Comparison of ENCODE assay signal across 11 mouse cellular contexts in genomic region chr9:37403011-37403410, GRCm38 (mm10). TPM values are rescaled to one million over a fixed set of nuclear protein-coding genes. Genes with fewer than 3 reads are reported as not detected.
DNase-seq lines count a peak whose midpoint lies in the region; ATAC-seq and TF ChIP-seq lines count a peak whose summit lies in the region.
"Had no signal": no experiment of that assay in that cellular context is flagged by ENCODE, and none has a peak within 500 bp of the region (broad histone marks: within the 10 kb centered on the region; RNA-seq: fewer than 3 reads in every experiment).

No protein-coding gene starts in this region.

- no peaks in the 10 kb centered on the region for H3K36me3 ChIP-seq in kidney, adult 2 months (ENCODE audit: control insufficient read depth, insufficient read depth, low read length)
- H3K36me3 ChIP-seq in midbrain, postnatal 0 days (ENCODE audit: insufficient read depth, low read length), result no peaks in the 10 kb centered on the region
- H3K36me3 ChIP-seq in midbrain, embryonic 14.5 days (ENCODE audit: control insufficient read depth, insufficient read depth, low read length), result no peaks in the 10 kb centered on the region
- no peaks in the 10 kb centered on the region for H3K36me3 ChIP-seq in limb, embryonic 11.5 days (ENCODE audit: control insufficient read depth, insufficient read depth, low read length)

- peak overlapping the region; percentile 58 for H3K4me3 ChIP-seq in kidney, adult 2 months (ENCODE audit: insufficient read depth, low read depth, low read length)
- peak overlapping the region; percentile 16; the same call in 1 of the 2 replicates for H3K4me3 ChIP-seq in midbrain, postnatal 0 days (ENCODE audit: low read depth, low read length)
- H3K4me3 ChIP-seq in midbrain, embryonic 14.5 days (replicated peaks; ENCODE audit: low read depth, low read length), result no peak overlapping the region
- H3K4me3 ChIP-seq in limb, embryonic 11.5 days (ENCODE audit: low read depth, low read length), result no peak overlapping the region

- DNase-seq in kidney, adult 2 months, result no peak
- DNase-seq in kidney, postnatal 36 days, result no peak
- no peak for DNase-seq in midbrain, postnatal 0 days (ENCODE audit: low spot score)
- DNase-seq in midbrain, embryonic 14.5 days, result no peak
- no peak for DNase-seq in limb, embryonic 11.5 days (ENCODE audit: low spot score)
- DNase-seq in thymus, postnatal 10 days (ENCODE audit: low spot score in 2 of 2), result no peak
- DNase-seq in adrenal gland, adult (ENCODE audit: inconsistent age in 2 of 2, low spot score in 1 of 2), result no peak
- DNase-seq: cerebellum, postnatal 36 days; kidney, adult 8-10 months had no signal

- no peak for TF ChIP-seq POLR2A in kidney, adult 2 months (IDR thresholded peaks at IDR 0.05; ENCODE audit: low read depth, low read length)

- 82% methylated on average over 7 of the region's 7 CpGs for WGBS in kidney, adult 2 months
- WGBS in midbrain, postnatal 0 days, result 88% methylated on average over 7 of the region's 7 CpGs
- WGBS in midbrain, embryonic 14.5 days, result 91% methylated on average over 7 of the region's 7 CpGs
- WGBS in limb, embryonic 11.5 days, result 92% methylated on average over 7 of the region's 7 CpGs

- H3K9ac ChIP-seq in midbrain, postnatal 0 days (replicated peaks; ENCODE audit: low read length, poor library complexity, severe bottlenecking), result no peak overlapping the region
- H3K9ac ChIP-seq in midbrain, embryonic 14.5 days (replicated peaks; ENCODE audit: low read length), result no peak overlapping the region
- H3K9ac ChIP-seq in limb, embryonic 11.5 days (ENCODE audit: low read length), result no peak overlapping the region

- H3K27me3 ChIP-seq in kidney, adult 2 months (replicated peaks; ENCODE audit: control insufficient read depth, insufficient read depth, low read length), result no peaks in the 10 kb centered on the region
- H3K27me3 ChIP-seq in midbrain, postnatal 0 days (ENCODE audit: insufficient read depth, low read length), result no peaks in the 10 kb centered on the region
- H3K27me3 ChIP-seq in midbrain, embryonic 14.5 days (ENCODE audit: control insufficient read depth, insufficient read depth, low read length), result no peaks in the 10 kb centered on the region
- H3K27me3 ChIP-seq in limb, embryonic 11.5 days (ENCODE audit: control insufficient read depth, insufficient read depth, low read length), result peaks cover under 1% of the 10 kb centered on the region; the same call in 1 of the 2 replicates

- no peak for ATAC-seq in midbrain, postnatal 0 days (ENCODE audit: low FRiP score)
- ATAC-seq in midbrain, embryonic 14.5 days (ENCODE audit: low FRiP score, low TSS enrichment), result no peak
- ATAC-seq in limb, embryonic 11.5 days (ENCODE audit: insufficient number of reproducible peaks, low FRiP score, low TSS enrichment, low read depth), result no peak

- H3K4me2 ChIP-seq in midbrain, postnatal 0 days (ENCODE audit: low read depth, low read length, poor library complexity, severe bottlenecking), result peak overlapping the region; percentile 12; the same call in 1 of the 2 replicates
- no peak overlapping the region for H3K4me2 ChIP-seq in midbrain, embryonic 14.5 days (ENCODE audit: low read length)
- H3K4me2 ChIP-seq in limb, embryonic 11.5 days (ENCODE audit: low read depth, severe bottlenecking), result peak overlapping the region; percentile 12; the same call in 1 of the 2 replicates

- no peaks in the 10 kb centered on the region for H3K4me1 ChIP-seq in kidney, adult 2 months (ENCODE audit: control insufficient read depth, insufficient read depth, low read length)
- no peaks in the 10 kb centered on the region for H3K4me1 ChIP-seq in midbrain, postnatal 0 days (ENCODE audit: insufficient read depth, low read length)
- H3K4me1 ChIP-seq in midbrain, embryonic 14.5 days (ENCODE audit: control insufficient read depth, insufficient read depth, low read length), result no peaks in the 10 kb centered on the region
- peaks cover under 1% of the 10 kb centered on the region; the same call in 1 of the 2 replicates for H3K4me1 ChIP-seq in limb, embryonic 11.5 days (ENCODE audit: control insufficient read depth, insufficient read depth, low read length)

- TF ChIP-seq CTCF in kidney, adult 2 months (conservative IDR thresholded peaks at IDR 0.05; ENCODE audit: insufficient read depth, insufficient read length, low read depth, low read length), result no peak
- TF ChIP-seq CTCF in midbrain, postnatal 0 days (IDR thresholded peaks at IDR 0.05), result no peak

- peak overlapping the region; percentile 88 for H3K27ac ChIP-seq in kidney, adult 2 months (ENCODE audit: insufficient read depth, low read depth, low read length)
- H3K27ac ChIP-seq in midbrain, postnatal 0 days (ENCODE audit: low read depth, low read length), result no peak overlapping the region
- no peak overlapping the region for H3K27ac ChIP-seq in midbrain, embryonic 14.5 days (replicated peaks; ENCODE audit: low read depth, low read length)
- H3K27ac ChIP-seq in limb, embryonic 11.5 days (replicated peaks; ENCODE audit: low read depth, low read length), result no peak overlapping the region

- no peaks in the 10 kb centered on the region for H3K9me3 ChIP-seq in midbrain, postnatal 0 days (ENCODE audit: low read length)
- no peaks in the 10 kb centered on the region for H3K9me3 ChIP-seq in midbrain, embryonic 14.5 days (ENCODE audit: control insufficient read depth, low read length)
- no peaks in the 10 kb centered on the region for H3K9me3 ChIP-seq in limb, embryonic 11.5 days (ENCODE audit: control insufficient read depth, low read length)

RNA-seq across cellular contexts. Expression of gene Robo4, which starts 1.3 kb away (rescaled TPM):
- 25.4 and 27.6 TPM in 2 replicates for polyA plus RNA-seq in kidney, adult 2 months (2012; rRNA removed)
- 10.1 and 12.6 TPM in 2 replicates for total RNA-seq in midbrain, postnatal 0 days (2014; rRNA removed)
- polyA plus RNA-seq in midbrain, postnatal 0 days (2015; fragmentation: Nextera tagmentation; extraction: Ambion mirVana), result 3.6 and 4.0 TPM in 2 replicates
- polyA plus RNA-seq in midbrain, embryonic 14.5 days (2014; fragmentation: Nextera tagmentation; extraction: Ambion mirVana), result 2.6 and 4.5 TPM in 2 replicates
- polyA plus RNA-seq in limb, embryonic 11.5 days (2014; fragmentation: Nextera tagmentation; extraction: Ambion mirVana), result 6.6 and 9.0 TPM in 2 replicates

RNA-seq across cellular contexts. Expression of gene Robo3, which starts 30.0 kb away (rescaled TPM):
- 14.4 and 18.7 TPM in 2 replicates for polyA plus RNA-seq in kidney, adult 2 months (2012; rRNA removed)
- 2.8 and 2.9 TPM in 2 replicates for total RNA-seq in midbrain, postnatal 0 days (2014; rRNA removed)
- 0.88 and 1.0 TPM in 2 replicates for polyA plus RNA-seq in midbrain, postnatal 0 days (2015; fragmentation: Nextera tagmentation; extraction: Ambion mirVana)
- polyA plus RNA-seq in midbrain, embryonic 14.5 days (2014; fragmentation: Nextera tagmentation; extraction: Ambion mirVana), result 8.9 and 13.3 TPM in 2 replicates
- polyA plus RNA-seq in limb, embryonic 11.5 days (2014; fragmentation: Nextera tagmentation; extraction: Ambion mirVana), result 0.16 and 0.33 TPM in 2 replicates
- total RNA-seq: gastrocnemius, adult 8-10 months had no signal

RNA-seq across cellular contexts. Expression of gene Hepacam, which starts 35.9 kb away (rescaled TPM):
- 0.03 and 0.09 TPM in 2 replicates for polyA plus RNA-seq in kidney, adult 2 months (2012; rRNA removed)
- 35.7 and 37.1 TPM in 2 replicates for total RNA-seq in midbrain, postnatal 0 days (2014; rRNA removed)
- 49.9 and 58.1 TPM in 2 replicates for polyA plus RNA-seq in midbrain, postnatal 0 days (2015; fragmentation: Nextera tagmentation; extraction: Ambion mirVana)
- polyA plus RNA-seq in midbrain, embryonic 14.5 days (2014; fragmentation: Nextera tagmentation; extraction: Ambion mirVana), result 6.1 and 11.9 TPM in 2 replicates
- 0.07 TPM in 1 of 2 replicates, not detected in the other for polyA plus RNA-seq in limb, embryonic 11.5 days (2014; fragmentation: Nextera tagmentation; extraction: Ambion mirVana)
- polyA plus RNA-seq: neural tube, embryonic 11.5 days had no signal

RNA-seq across cellular contexts. Expression of gene Ccdc15, which starts 54.8 kb away (rescaled TPM):
- polyA plus RNA-seq in kidney, adult 2 months (2012; rRNA removed), result 0.64 TPM in 2 replicates
- total RNA-seq in midbrain, postnatal 0 days (2014; rRNA removed), result 5.0 and 5.4 TPM in 2 replicates
- 6.8 and 8.6 TPM in 2 replicates for polyA plus RNA-seq in midbrain, postnatal 0 days (2015; fragmentation: Nextera tagmentation; extraction: Ambion mirVana)
- polyA plus RNA-seq in midbrain, embryonic 14.5 days (2014; fragmentation: Nextera tagmentation; extraction: Ambion mirVana), result 8.5 and 9.4 TPM in 2 replicates
- polyA plus RNA-seq in limb, embryonic 11.5 days (2014; fragmentation: Nextera tagmentation; extraction: Ambion mirVana), result 6.1 and 6.6 TPM in 2 replicates

Comparison
In these comparisons a context has a peak if more than half of its experiments do, and no peak if none do; other contexts are left out.
1. H3K4me3 ChIP-seq: peak in kidney, adult 2 months (single experiment) and midbrain, postnatal 0 days (single experiment); none in midbrain, embryonic 14.5 days (single experiment) and limb, embryonic 11.5 days (single experiment).